Mouse (Mus musculus): ENCODE measurements around the gene Cog7.

GRCm38 (mm10) chr7:122012949-122013348 lies 31.4 kb upstream of the Cog7 start:
- no peak for TF ChIP-seq GATA1 (IDR thresholded peaks at IDR 0.05; ENCODE audit: borderline replicate concordance, low read length)
- TF ChIP-seq FLI1 (IDR thresholded peaks at IDR 0.05; ENCODE audit: low read length): no peak
